Mouse (Mus musculus) lung, postnatal 0 days (tissue): ENCODE data around the gene Gm45234.

Experiments used
- CTCF ChIP-seq: IDR thresholded peaks from 2 replicates; pipeline ENCODE4 v1.5.1; 2016; ENCODE audit warnings: antibody characterized with exemption, mild to moderate bottlenecking
- EP300 ChIP-seq: IDR thresholded peaks from 2 replicates; pipeline ENCODE4 v1.6.1; 2016; ENCODE audit warnings: antibody characterized with exemption, mild to moderate bottlenecking, control low read depth

DNA sequence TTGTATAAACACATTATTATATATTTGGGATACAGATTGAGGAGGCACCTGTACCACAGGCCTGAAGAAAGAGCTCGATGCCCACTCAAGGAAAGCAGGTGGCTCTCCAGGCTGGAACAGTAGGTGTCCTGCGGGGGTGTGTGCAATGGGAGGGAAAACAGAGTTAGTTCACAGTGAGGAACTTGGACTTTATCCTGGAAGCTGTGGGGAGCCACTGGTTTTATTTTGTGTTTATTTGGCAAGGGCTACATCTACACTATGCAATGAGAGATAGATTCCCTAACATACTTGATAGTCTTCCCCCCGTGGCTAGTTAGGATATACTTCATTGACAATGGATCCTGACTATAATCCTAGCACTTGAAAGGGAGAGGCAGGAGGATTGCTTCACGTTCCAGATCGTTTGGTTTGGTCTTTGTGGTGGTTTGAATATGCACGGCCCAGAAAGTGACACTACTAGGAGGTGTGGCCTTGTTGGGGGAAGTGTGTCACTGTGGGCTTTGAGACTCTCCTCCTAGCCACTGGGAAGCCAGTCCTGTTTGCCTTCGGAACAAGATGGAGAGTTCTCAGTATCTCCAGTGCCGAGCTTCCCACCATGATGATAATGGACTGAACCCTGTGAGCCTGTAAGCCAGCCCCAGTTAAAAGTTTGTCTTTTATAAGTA is 31.1 kb upstream of the Gm45234 start:
- TF ChIP-seq CTCF: no peak
- TF ChIP-seq EP300: no peak
